Mouse (Mus musculus): Measurements from ENCODE around the gene Vps13a. TPM values are rescaled to one million over a fixed set of nuclear protein-coding genes. Genes with fewer than 3 reads are reported as not detected.
"Not testable (repeated sequence)": the region's sequence is repeated elsewhere in the genome, so short reads cannot be mapped to it uniquely, and the experiment has no call there.

Gene Vps13a
- total RNA-seq (2021), result 10 to 100 TPM; 32.9 to 35.7 TPM

- intact Hi-C loops (cut with DNase I), result loop anchor here (10.0 kb wide), 1 partner anchor 614 kb away; the partner anchor contains the start of gene Rfk
- DNase-seq, result peak; percentile 88 to 90
Observed at GRCm38 (mm10) chr19:16780790-16781384, at the start of gene Vps13a. Vps13a (minus strand) TSS chr19:16780933.

- intact Hi-C loops (cut with DNase I), result no loop called here
- DNase-seq, result no peak
Observed at GRCm38 (mm10) chr19:16827657-16828056, 46.9 kb upstream of the Vps13a start.

- DNase-seq, result no peak
- intact Hi-C loops (cut with DNase I), result no loop called here
Observed at GRCm38 (mm10) chr19:16825228-16825627, 44.5 kb upstream of the Vps13a start.

- no peak for DNase-seq
- intact Hi-C loops (cut with DNase I), result no loop called here
Observed at GRCm38 (mm10) chr19:16814848-16815247, 34.1 kb upstream of the Vps13a start.

GRCm38 (mm10) chr19:16813306-16813705 lies 32.6 kb upstream of the Vps13a start:
- intact Hi-C loops (cut with DNase I), result no loop called here
- DNase-seq, result no peak

- DNase-seq, result no peak
- intact Hi-C loops (cut with DNase I), result no loop called here
Observed at GRCm38 (mm10) chr19:16812072-16812608, 31.4 kb upstream of the Vps13a start.

- DNase-seq, result no peak
- intact Hi-C loops (cut with DNase I), result no loop called here
Observed at GRCm38 (mm10) chr19:16805102-16805501, 24.4 kb upstream of the Vps13a start.

- no peak for DNase-seq
- intact Hi-C loops (cut with DNase I), result loop anchor here (5.0 kb wide), 1 partner anchor 583 kb away; no protein-coding TSS in a partner anchor
Observed at GRCm38 (mm10) chr19:16804578-16804977, 23.8 kb upstream of the Vps13a start.

- DNase-seq, result peak; percentile 14 to 27
- intact Hi-C loops (cut with DNase I), result loop anchor here (1.0 to 5.0 kb wide), 3 partner anchors 182 to 585 kb away; no protein-coding TSS in a partner anchor
Observed at GRCm38 (mm10) chr19:16802707-16803106, 22.0 kb upstream of the Vps13a start.

- DNase-seq, result no peak
- intact Hi-C loops (cut with DNase I), result loop anchor here (1.0 to 5.0 kb wide), 3 partner anchors 183 to 585 kb away; no protein-coding TSS in a partner anchor
Observed at GRCm38 (mm10) chr19:16802123-16802522, 21.4 kb upstream of the Vps13a start.

- intact Hi-C loops (cut with DNase I), result no loop called here
- DNase-seq, result no peak
Observed at GRCm38 (mm10) chr19:16797923-16798322, 17.2 kb upstream of the Vps13a start.

- DNase-seq; intact Hi-C loops (cut with DNase I): not testable (repeated sequence)
Observed at GRCm38 (mm10) chr19:16794486-16794885, 13.8 kb upstream of the Vps13a start.

GRCm38 (mm10) chr19:16789930-16790329 lies 9.2 kb upstream of the Vps13a start:
- intact Hi-C loops (cut with DNase I), result loop anchor here (10.0 kb wide), 1 partner anchor 605 kb away; the partner anchor contains the start of gene Rfk

GRCm38 (mm10) chr19:16784879-16785278 lies 4.1 kb upstream of the Vps13a start:
- intact Hi-C loops (cut with DNase I), result loop anchor here (10.0 kb wide), 1 partner anchor 610 kb away; the partner anchor contains the start of gene Rfk
- no peak for DNase-seq

More at GRCm38 (mm10) chr19:16789930-16790329, 9.2 kb upstream of the Vps13a start:
- DNase-seq, result no peak

- intact Hi-C loops (cut with DNase I), result loop anchor here (10.0 kb wide), 1 partner anchor 613 kb away; the partner anchor contains the start of gene Rfk
- DNase-seq, result no peak
Observed at GRCm38 (mm10) chr19:16781406-16782019, 780 bp upstream of the Vps13a start.

GRCm38 (mm10) chr19:16780251-16780783 lies 416 bp downstream of the Vps13a start:
- intact Hi-C loops (cut with DNase I), result loop anchor here (10.0 kb wide), 1 partner anchor 614 kb away; the partner anchor contains the start of gene Rfk
- peak in 1 of 2 experiments; percentile 49 for DNase-seq

- DNase-seq, result no peak
- intact Hi-C loops (cut with DNase I), result loop anchor here (10.0 kb wide), 1 partner anchor 615 kb away; the partner anchor contains the start of gene Rfk
Observed at GRCm38 (mm10) chr19:16779786-16780185, 947 bp downstream of the Vps13a start.

GRCm38 (mm10) chr19:16779281-16779680 lies 1.5 kb downstream of the Vps13a start:
- DNase-seq, result peak in 1 of 2 experiments; percentile 24
- intact Hi-C loops (cut with DNase I), result no loop called here

GRCm38 (mm10) chr19:16778578-16778977 lies 2.2 kb downstream of the Vps13a start:
- DNase-seq, result no peak
- intact Hi-C loops (cut with DNase I), result no loop called here

GRCm38 (mm10) chr19:16777901-16778300 lies 2.8 kb downstream of the Vps13a start:
- DNase-seq, result no peak
- intact Hi-C loops (cut with DNase I), result no loop called here

- intact Hi-C loops (cut with DNase I); DNase-seq: not testable (repeated sequence)
Observed at GRCm38 (mm10) chr19:16777391-16777790, 3.3 kb downstream of the Vps13a start.

Measured in heart, postnatal 36 days (tissue).